Comparison of ENCODE assay signal across 10 mouse cellular contexts in the genomic region with DNA sequence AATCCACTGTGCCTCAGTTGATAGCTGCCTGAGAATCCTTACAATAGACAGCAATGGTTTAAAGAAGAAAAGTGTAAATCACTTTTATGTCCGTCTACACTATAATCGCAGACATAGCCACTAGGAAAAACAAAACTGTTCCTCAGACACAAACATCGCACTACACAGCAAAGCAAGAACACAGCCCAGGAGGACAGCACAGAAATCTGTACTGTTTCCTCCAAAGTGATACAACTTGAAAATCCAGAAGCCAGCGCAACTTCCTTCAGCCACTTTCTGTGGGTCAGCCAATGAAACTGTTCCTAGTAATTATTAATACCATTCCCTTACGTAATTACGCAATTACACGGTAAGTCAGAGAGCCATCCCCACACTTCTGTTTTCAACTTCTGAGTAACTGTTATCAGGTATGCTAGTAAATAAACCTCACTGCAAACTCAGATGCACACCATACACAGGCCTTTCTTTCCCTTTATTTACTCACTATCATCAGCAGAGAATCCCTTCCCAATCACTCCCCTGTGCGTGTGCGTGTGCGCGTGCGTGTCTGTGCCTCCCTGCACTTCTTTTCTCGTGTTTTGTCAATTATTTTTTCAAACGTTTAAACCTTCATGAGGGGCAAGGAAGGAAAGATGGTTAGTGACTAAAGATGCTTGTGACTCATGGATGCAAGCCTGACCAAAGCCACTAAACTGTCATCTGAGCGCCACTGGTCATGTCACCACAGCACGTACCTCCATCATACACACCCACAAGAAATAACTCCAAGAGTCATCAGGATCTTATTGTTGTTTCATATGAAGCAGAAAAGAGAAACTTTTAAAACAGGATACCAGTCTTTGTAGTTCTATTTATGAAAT.
DNase-seq lines count a peak whose midpoint lies in the region; ATAC-seq and TF ChIP-seq lines count a peak whose summit lies in the region.
"Had no signal": no experiment of that assay in that cellular context is flagged by ENCODE, and none has a peak within 500 bp of the region (broad histone marks: within the 10 kb centered on the region; RNA-seq: fewer than 3 reads in every experiment).

No protein-coding gene starts in this region.

- intact Hi-C loops in heart, postnatal 36 days (cut with DNase I), result no loop called here

- 60% methylated on average over 16 of the region's 16 CpGs for WGBS in kidney, embryonic 16.5 days
- 84% methylated on average over 16 of the region's 16 CpGs for WGBS in midbrain, postnatal 0 days
- WGBS in midbrain, embryonic 15.5 days, result 78% methylated on average over 16 of the region's 16 CpGs
- 67% methylated on average over 16 of the region's 16 CpGs for WGBS in stomach, embryonic 16.5 days

- peak overlapping the region; percentile 40 for H3K4me2 ChIP-seq in kidney, embryonic 16.5 days (replicated peaks; ENCODE audit: low read depth, low read length)
- H3K4me2 ChIP-seq in midbrain, postnatal 0 days (ENCODE audit: low read depth, low read length, poor library complexity, severe bottlenecking), result peak overlapping the region; percentile 2; the same call in 1 of the 2 replicates
- H3K4me2 ChIP-seq in midbrain, embryonic 15.5 days, result no peak overlapping the region
- H3K4me2 ChIP-seq in stomach, embryonic 16.5 days (ENCODE audit: low read depth, low read length), result peak overlapping the region; percentile 54

- peak; percentile 82 for DNase-seq in heart, adult 11 months
- no peak for DNase-seq in heart, postnatal 36 days
- DNase-seq in kidney, postnatal 25 days, result no peak
- no peak for DNase-seq in midbrain, postnatal 0 days (ENCODE audit: low spot score)
- no peak for DNase-seq in adrenal gland, postnatal 25 days
- DNase-seq: adrenal gland, postnatal 14 days; cerebellum, adult 18-20 months had no signal

- H3K27me3 ChIP-seq in kidney, embryonic 16.5 days (ENCODE audit: insufficient read depth, low read length), result no peaks in the 10 kb centered on the region
- no peaks in the 10 kb centered on the region for H3K27me3 ChIP-seq in midbrain, postnatal 0 days (ENCODE audit: insufficient read depth, low read length)
- H3K27me3 ChIP-seq in midbrain, embryonic 15.5 days (replicated peaks), result no peaks in the 10 kb centered on the region
- H3K27me3 ChIP-seq in stomach, embryonic 16.5 days (ENCODE audit: control insufficient read depth, insufficient read depth, low read length), result no peaks in the 10 kb centered on the region

- TF ChIP-seq CTCF in midbrain, postnatal 0 days (IDR thresholded peaks at IDR 0.05), result no peak

- H3K36me3 ChIP-seq in kidney, embryonic 16.5 days (ENCODE audit: insufficient read depth, low read length), result no peaks in the 10 kb centered on the region
- H3K36me3 ChIP-seq in midbrain, postnatal 0 days (ENCODE audit: insufficient read depth, low read length), result no peaks in the 10 kb centered on the region
- no peaks in the 10 kb centered on the region for H3K36me3 ChIP-seq in midbrain, embryonic 15.5 days (replicated peaks)
- H3K36me3 ChIP-seq in stomach, embryonic 16.5 days (ENCODE audit: control insufficient read depth, insufficient read depth, low read length), result no peaks in the 10 kb centered on the region

- no peaks in the 10 kb centered on the region for H3K9me3 ChIP-seq in kidney, embryonic 16.5 days (ENCODE audit: low read length)
- H3K9me3 ChIP-seq in midbrain, postnatal 0 days (ENCODE audit: low read length), result no peaks in the 10 kb centered on the region
- H3K9me3 ChIP-seq in midbrain, embryonic 15.5 days, result no peaks in the 10 kb centered on the region
- no peaks in the 10 kb centered on the region for H3K9me3 ChIP-seq in stomach, embryonic 16.5 days (replicated peaks; ENCODE audit: control insufficient read depth, low read length)

- peaks cover 36% of the 10 kb centered on the region for H3K4me1 ChIP-seq in kidney, embryonic 16.5 days (ENCODE audit: insufficient read depth, low read length)
- no peaks in the 10 kb centered on the region for H3K4me1 ChIP-seq in midbrain, postnatal 0 days (ENCODE audit: insufficient read depth, low read length)
- peaks cover 12% of the 10 kb centered on the region for H3K4me1 ChIP-seq in midbrain, embryonic 15.5 days
- peaks cover 26% of the 10 kb centered on the region for H3K4me1 ChIP-seq in stomach, embryonic 16.5 days (ENCODE audit: control insufficient read depth, insufficient read depth, low read length)

- peak overlapping the region; percentile 24; the same call in 1 of the 2 replicates for H3K27ac ChIP-seq in kidney, embryonic 16.5 days (ENCODE audit: low read length)
- no peak overlapping the region for H3K27ac ChIP-seq in midbrain, postnatal 0 days (ENCODE audit: low read depth, low read length)
- no peak overlapping the region for H3K27ac ChIP-seq in midbrain, embryonic 15.5 days
- peak overlapping the region; percentile 2; the same call in 1 of the 2 replicates for H3K27ac ChIP-seq in stomach, embryonic 16.5 days (ENCODE audit: low read length)

- ATAC-seq in kidney, embryonic 16.5 days (ENCODE audit: low FRiP score, low TSS enrichment), result no peak
- ATAC-seq in midbrain, postnatal 0 days (ENCODE audit: low FRiP score), result no peak
- ATAC-seq in midbrain, embryonic 15.5 days (replicated peaks), result no peak
- no peak for ATAC-seq in stomach, embryonic 16.5 days (ENCODE audit: insufficient read depth, low FRiP score)

- H3K9ac ChIP-seq in kidney, embryonic 16.5 days (replicated peaks; ENCODE audit: low read length), result peak overlapping the region; percentile 31; the same call in 1 of the 2 replicates
- H3K9ac ChIP-seq in midbrain, postnatal 0 days (replicated peaks; ENCODE audit: low read length, poor library complexity, severe bottlenecking), result no peak overlapping the region
- H3K9ac ChIP-seq in midbrain, embryonic 15.5 days, result no peak overlapping the region
- no peak overlapping the region for H3K9ac ChIP-seq in stomach, embryonic 16.5 days (ENCODE audit: low read length)

- peak overlapping the region; percentile 24 for H3K4me3 ChIP-seq in kidney, embryonic 16.5 days (ENCODE audit: low read length)
- H3K4me3 ChIP-seq in midbrain, postnatal 0 days (ENCODE audit: low read depth, low read length), result no peak overlapping the region
- no peak overlapping the region for H3K4me3 ChIP-seq in midbrain, embryonic 15.5 days
- 0 out of 2 replicates have a peak overlapping the region, but pooled peaks have one; percentile 10 for H3K4me3 ChIP-seq in stomach, embryonic 16.5 days (replicated peaks; ENCODE audit: low read length)

Comparison
In these comparisons a context has a peak if more than half of its experiments do, and no peak if none do; other contexts are left out.
1. H3K27ac ChIP-seq: peak in kidney, embryonic 16.5 days (single experiment) and stomach, embryonic 16.5 days (single experiment); none in midbrain, postnatal 0 days (single experiment) and midbrain, embryonic 15.5 days (single experiment).
2. H3K4me3 ChIP-seq: peak in kidney, embryonic 16.5 days (single experiment) and stomach, embryonic 16.5 days (single experiment); none in midbrain, postnatal 0 days (single experiment) and midbrain, embryonic 15.5 days (single experiment).